Mouse (Mus musculus): Measurements from ENCODE around the gene Ssc5d. TPM values are rescaled to one million over a fixed set of nuclear protein-coding genes. Genes with fewer than 3 reads are reported as not detected.

The Ssc5d gene
- total and polyA plus RNA-seq, 2 experiments from 2014 or later: 1.2 to 1.9 TPM

- H3K4me1 ChIP-seq (ENCODE audit: insufficient read depth, low read length): peaks cover 35% of the 10 kb centered on the region
- H3K27ac ChIP-seq (ENCODE audit: low read depth, low read length): peak overlapping the region; percentile 99
- DNase-seq (ENCODE audit: low spot score) (peak; percentile 26), ATAC-seq (ENCODE audit: low FRiP score) (no peak)
- H3K27me3 ChIP-seq (ENCODE audit: insufficient read depth, low read length): no peaks in the 10 kb centered on the region
- peak overlapping the region; percentile 88 for H3K4me2 ChIP-seq (ENCODE audit: low read depth, low read length, poor library complexity, severe bottlenecking)
- H3K36me3 ChIP-seq (ENCODE audit: insufficient read depth, low read length): peaks cover 12% of the 10 kb centered on the region
- peak overlapping the region; percentile 53 for H3K9ac ChIP-seq (replicated peaks; ENCODE audit: low read length, poor library complexity, severe bottlenecking)
- 5% methylated on average over 4 of the region's 4 CpGs for WGBS
- TF ChIP-seq CTCF (IDR thresholded peaks at IDR 0.05): peak; percentile 11; the same call in 1 of the 2 replicates
- no peaks in the 10 kb centered on the region for H3K9me3 ChIP-seq (ENCODE audit: low read length)
- H3K4me3 ChIP-seq (ENCODE audit: low read depth, low read length): peak overlapping the region; percentile 40
Measured at GRCm38 (mm10) chr7:4924483-4924882, 1.1 kb upstream of the Ssc5d start.

- H3K36me3 ChIP-seq (ENCODE audit: insufficient read depth, low read length): peaks cover 7% of the 10 kb centered on the region
- peak overlapping the region; percentile 99 for H3K27ac ChIP-seq (ENCODE audit: low read depth, low read length)
- WGBS: 7% methylated on average over 3 of the region's 4 CpGs
- TF ChIP-seq CTCF (IDR thresholded peaks at IDR 0.05): no peak
- H3K4me2 ChIP-seq (ENCODE audit: low read depth, low read length, poor library complexity, severe bottlenecking): peak overlapping the region; percentile 88
- no peaks in the 10 kb centered on the region for H3K27me3 ChIP-seq (ENCODE audit: insufficient read depth, low read length)
- H3K4me3 ChIP-seq (ENCODE audit: low read depth, low read length): no peak overlapping the region
- no peak for ATAC-seq (ENCODE audit: low FRiP score)
- H3K9me3 ChIP-seq (ENCODE audit: low read length): no peaks in the 10 kb centered on the region
- no peak overlapping the region for H3K9ac ChIP-seq (replicated peaks; ENCODE audit: low read length, poor library complexity, severe bottlenecking)
- DNase-seq (ENCODE audit: low spot score): peak; percentile 42
- H3K4me1 ChIP-seq (ENCODE audit: insufficient read depth, low read length): peaks cover 35% of the 10 kb centered on the region
Measured at GRCm38 (mm10) chr7:4924891-4925301, 689 bp upstream of the Ssc5d start.

- Histone ChIP-seq H3K4me1 (ENCODE audit: insufficient read depth, low read length) (peaks cover 26% of the 10 kb centered on the region), H3K4me3 (ENCODE audit: low read depth, low read length) (no peak overlapping the region), H3K27me3 (ENCODE audit: insufficient read depth, low read length) (no peaks in the 10 kb centered on the region), H3K27ac (ENCODE audit: low read depth, low read length) (no peak overlapping the region), H3K9me3 (ENCODE audit: low read length) (no peaks in the 10 kb centered on the region), H3K4me2 (ENCODE audit: low read depth, low read length, poor library complexity, severe bottlenecking) (no peak overlapping the region), H3K36me3 (ENCODE audit: insufficient read depth, low read length) (no peaks in the 10 kb centered on the region), H3K9ac (replicated peaks; ENCODE audit: low read length, poor library complexity, severe bottlenecking) (no peak overlapping the region)
- TF ChIP-seq CTCF (IDR thresholded peaks at IDR 0.05): no peak
- WGBS: 84% methylated on average over 16 of the region's 16 CpGs
- DNase-seq (ENCODE audit: low spot score) (no peak), ATAC-seq (ENCODE audit: low FRiP score) (no peak)
Measured at GRCm38 (mm10) chr7:4926849-4927248, 1.3 kb downstream of the Ssc5d start.

- DNase-seq (ENCODE audit: low spot score) (no peak), ATAC-seq (ENCODE audit: low FRiP score) (no peak)
- Histone ChIP-seq H3K9ac (replicated peaks; ENCODE audit: low read length, poor library complexity, severe bottlenecking) (no peak overlapping the region), H3K9me3 (ENCODE audit: low read length) (no peaks in the 10 kb centered on the region), H3K4me3 (ENCODE audit: low read depth, low read length) (no peak overlapping the region), H3K4me2 (ENCODE audit: low read depth, low read length, poor library complexity, severe bottlenecking) (no peak overlapping the region), H3K27ac (ENCODE audit: low read depth, low read length) (no peak overlapping the region), H3K4me1 (ENCODE audit: insufficient read depth, low read length) (peaks cover 25% of the 10 kb centered on the region; the same call in 1 of the 2 replicates), H3K27me3 (ENCODE audit: insufficient read depth, low read length) (no peaks in the 10 kb centered on the region), H3K36me3 (ENCODE audit: insufficient read depth, low read length) (no peaks in the 10 kb centered on the region)
- TF ChIP-seq CTCF (IDR thresholded peaks at IDR 0.05): no peak
- 64% methylated on average over 8 of the region's 8 CpGs for WGBS
Measured at GRCm38 (mm10) chr7:4927711-4928110, 2.1 kb downstream of the Ssc5d start.

GRCm38 (mm10) chr7:4928323-4928722, 2.7 kb downstream of the Ssc5d start:
- Histone ChIP-seq H3K4me2 (ENCODE audit: low read depth, low read length, poor library complexity, severe bottlenecking) (no peak overlapping the region), H3K27ac (ENCODE audit: low read depth, low read length) (no peak overlapping the region), H3K4me1 (ENCODE audit: insufficient read depth, low read length) (peaks cover 22% of the 10 kb centered on the region; the same call in 1 of the 2 replicates), H3K9me3 (ENCODE audit: low read length) (no peaks in the 10 kb centered on the region), H3K9ac (replicated peaks; ENCODE audit: low read length, poor library complexity, severe bottlenecking) (no peak overlapping the region), H3K27me3 (ENCODE audit: insufficient read depth, low read length) (no peaks in the 10 kb centered on the region), H3K4me3 (ENCODE audit: low read depth, low read length) (no peak overlapping the region), H3K36me3 (ENCODE audit: insufficient read depth, low read length) (no peaks in the 10 kb centered on the region)
- 86% methylated on average over 17 of the region's 17 CpGs for WGBS
- ATAC-seq (ENCODE audit: low FRiP score) (no peak), DNase-seq (ENCODE audit: low spot score) (no peak)
- TF ChIP-seq CTCF (IDR thresholded peaks at IDR 0.05): no peak

- ATAC-seq (ENCODE audit: low FRiP score): no peak
- H3K27me3 ChIP-seq (ENCODE audit: insufficient read depth, low read length): no peaks in the 10 kb centered on the region
- WGBS: 80% methylated on average over 12 of the region's 12 CpGs
Measured at GRCm38 (mm10) chr7:4933103-4933502, 7.5 kb downstream of the Ssc5d start.

More at GRCm38 (mm10) chr7:4933103-4933502, 7.5 kb downstream of the Ssc5d start:
- Histone ChIP-seq H3K4me1 (ENCODE audit: insufficient read depth, low read length) (no peaks in the 10 kb centered on the region), H3K9me3 (ENCODE audit: low read length) (no peaks in the 10 kb centered on the region), H3K36me3 (ENCODE audit: insufficient read depth, low read length) (no peaks in the 10 kb centered on the region), H3K4me2 (ENCODE audit: low read depth, low read length, poor library complexity, severe bottlenecking) (no peak overlapping the region), H3K9ac (replicated peaks; ENCODE audit: low read length, poor library complexity, severe bottlenecking) (no peak overlapping the region), H3K27ac (ENCODE audit: low read depth, low read length) (no peak overlapping the region), H3K4me3 (ENCODE audit: low read depth, low read length) (no peak overlapping the region)
- no peak for TF ChIP-seq CTCF (IDR thresholded peaks at IDR 0.05)
- no peak for DNase-seq (ENCODE audit: low spot score)
